Mouse (Mus musculus) gastrocnemius, postnatal 10 days (tissue): ENCODE measurements around the gene Thsd7b. TPM values are rescaled to one million over a fixed set of nuclear protein-coding genes. Genes with fewer than 3 reads are reported as not detected.
"Not testable (repeated sequence)": the region's sequence is repeated elsewhere in the genome, so short reads cannot be mapped to it uniquely, and the experiment has no call there.

Experiments
- DNase-seq: peaks from one replicate; pipeline ENCODE4 v3.0.0; 2021; ENCODE audit warnings: mixed read lengths
- total RNA-seq, 2 experiments: library from RNA; stranded (reverse); gene quantifications; 2 replicates each; pipeline ENCODE4 v1.2.3; 2021

Thsd7b gene
- total RNA-seq, 2 experiments from 2014 or later: 1.4 to 2.2 TPM

DNA sequence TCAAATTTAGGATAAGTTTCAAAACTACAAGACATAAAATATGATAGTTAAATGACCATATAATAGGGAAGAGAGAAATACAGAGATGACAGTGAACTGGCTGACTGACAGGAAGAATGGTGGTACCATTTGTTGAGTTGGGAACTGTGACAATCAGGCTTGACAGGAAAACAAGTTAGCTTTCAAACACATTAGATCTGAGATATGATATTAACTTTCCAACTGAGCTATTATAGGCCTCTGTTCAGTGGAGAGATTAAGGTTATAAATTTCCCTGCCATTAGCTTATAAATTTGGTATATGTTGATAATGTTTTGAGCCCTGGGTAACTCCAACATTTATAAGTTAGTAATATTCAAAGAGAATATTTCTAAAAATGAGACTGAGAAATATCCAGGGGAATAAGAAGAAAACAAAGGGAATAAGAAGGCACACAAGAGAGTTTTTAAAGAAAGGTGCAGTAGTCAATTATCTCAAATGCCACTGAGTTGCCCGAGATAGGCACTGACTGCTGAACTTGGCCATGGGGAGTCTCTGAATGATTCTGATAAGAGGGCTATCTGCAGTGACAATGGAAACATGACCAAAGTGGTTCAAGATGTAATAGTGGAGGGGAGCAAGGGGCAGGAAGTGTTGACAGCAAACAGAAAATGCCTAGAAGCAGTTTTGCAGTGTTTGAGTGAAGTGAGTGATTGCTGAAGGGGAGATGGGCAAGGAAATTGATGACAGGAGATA, 839.6 kb downstream of the Thsd7b start:
- DNase-seq: no peak

DNA sequence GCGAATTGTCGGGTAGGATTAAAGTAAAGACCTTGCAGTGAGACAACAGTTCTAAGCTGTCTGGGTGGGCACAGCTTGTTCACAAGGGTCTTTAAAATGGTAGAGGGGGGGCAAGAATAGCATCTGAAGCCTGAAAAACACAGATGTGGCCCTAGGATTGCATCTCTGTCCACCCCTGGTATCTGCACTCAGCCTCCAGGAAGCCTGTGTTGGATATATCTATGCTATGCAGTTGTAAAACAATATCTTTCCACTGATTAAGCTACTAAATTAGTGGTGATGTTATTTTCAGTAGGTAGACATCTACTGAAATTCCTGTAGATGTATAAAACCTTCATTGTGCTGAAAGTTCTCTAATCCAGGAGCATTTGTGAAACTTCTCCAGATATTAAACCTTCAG, 840.4 kb downstream of the Thsd7b start:
- no peak for DNase-seq

DNA sequence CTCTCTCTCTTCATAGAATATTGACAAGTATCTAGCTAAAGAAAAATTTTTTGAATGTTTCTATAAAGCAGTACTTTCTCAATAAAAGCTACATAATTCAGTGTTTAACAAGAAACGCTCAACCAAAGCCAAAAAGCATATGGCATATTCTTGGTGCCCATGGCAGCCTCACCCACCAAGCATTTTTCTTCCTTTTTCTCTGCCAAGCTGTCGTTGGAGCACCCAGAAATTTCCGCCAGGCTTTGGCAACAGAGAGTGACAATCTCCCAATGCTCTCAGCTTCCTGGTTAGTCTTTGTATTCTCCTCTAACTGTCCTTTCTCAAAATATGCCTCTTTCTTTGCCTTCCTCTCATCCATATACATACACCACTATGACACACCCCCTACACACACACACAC, 857.8 kb downstream of the Thsd7b start:
- DNase-seq: no peak

DNA sequence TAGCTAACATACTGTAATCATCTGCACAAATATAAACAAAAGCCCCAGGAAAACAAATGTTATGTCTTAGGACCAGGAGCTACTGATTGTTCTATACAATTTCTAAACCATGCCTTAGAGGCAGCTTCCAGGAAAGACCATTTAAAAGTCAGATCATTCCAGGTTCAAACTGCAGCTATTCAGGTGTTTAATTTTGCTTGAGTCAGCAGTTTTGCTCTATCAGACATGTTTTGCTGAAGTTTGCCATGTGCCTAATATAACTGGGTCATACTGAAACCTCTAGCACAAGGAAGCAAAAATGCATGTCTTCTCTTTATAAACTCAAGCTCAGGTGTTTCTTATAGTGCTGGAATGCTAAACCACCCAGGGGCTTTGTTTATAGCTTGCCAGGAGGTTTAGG, 893.1 kb downstream of the Thsd7b start:
- no peak for DNase-seq

DNA sequence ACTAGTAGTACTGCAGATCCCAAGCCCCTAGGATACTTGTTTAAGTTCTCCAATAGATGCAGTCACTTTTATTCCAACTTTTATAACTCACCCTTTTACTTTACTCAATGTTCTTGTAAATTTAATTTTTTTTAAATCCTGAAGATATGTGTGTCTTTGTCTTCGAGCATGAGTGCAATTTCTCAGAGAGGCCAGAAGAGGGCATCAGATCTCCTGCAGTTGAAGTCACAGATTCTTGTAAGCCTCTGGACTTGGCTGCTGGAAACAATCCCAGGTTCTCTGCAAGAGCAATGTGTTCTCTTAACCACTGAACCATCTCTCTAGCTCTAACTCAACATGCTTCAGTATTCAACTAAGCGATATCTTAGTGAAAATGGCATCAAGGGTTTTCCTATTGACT, 894.2 kb downstream of the Thsd7b start:
- no peak for DNase-seq

DNA sequence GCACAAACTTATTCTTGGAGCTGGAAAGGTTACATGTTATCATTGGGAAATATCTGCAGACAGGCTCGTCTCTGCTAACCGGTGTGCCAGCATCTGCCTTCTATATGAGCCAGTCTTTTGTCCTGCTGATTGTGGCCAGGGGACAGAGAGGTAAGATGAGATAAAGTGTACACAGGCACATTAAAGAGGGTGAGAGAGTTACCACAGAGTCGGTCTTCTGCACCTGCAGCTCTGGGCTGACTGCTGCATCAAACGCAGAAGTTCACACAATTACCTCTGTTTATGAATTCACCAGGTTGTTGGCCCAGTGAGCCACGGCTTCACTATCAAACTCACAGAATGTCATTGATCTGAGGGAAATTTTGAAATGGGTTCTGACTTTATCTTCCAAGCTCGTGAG, 896.8 kb downstream of the Thsd7b start:
- no peak for DNase-seq

DNA sequence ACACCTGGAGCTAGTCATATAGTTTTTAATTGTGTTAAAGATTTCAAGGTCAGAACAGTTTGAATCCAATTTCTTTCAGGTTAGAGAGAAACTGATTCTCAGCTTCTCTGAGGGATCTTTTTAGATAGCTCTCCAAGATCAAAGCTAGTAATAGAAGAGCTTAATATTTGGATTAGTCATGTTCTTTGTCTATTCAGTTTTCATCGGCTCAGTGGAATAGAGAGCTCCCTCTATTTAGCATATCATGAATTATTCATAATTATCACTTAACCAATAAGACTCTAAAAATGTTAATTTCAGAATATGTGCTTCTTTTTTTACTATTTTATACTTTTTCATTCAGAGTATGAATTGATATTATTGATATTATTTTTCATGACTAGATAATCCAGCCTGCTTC, 897.2 kb downstream of the Thsd7b start:
- no peak for DNase-seq

DNA sequence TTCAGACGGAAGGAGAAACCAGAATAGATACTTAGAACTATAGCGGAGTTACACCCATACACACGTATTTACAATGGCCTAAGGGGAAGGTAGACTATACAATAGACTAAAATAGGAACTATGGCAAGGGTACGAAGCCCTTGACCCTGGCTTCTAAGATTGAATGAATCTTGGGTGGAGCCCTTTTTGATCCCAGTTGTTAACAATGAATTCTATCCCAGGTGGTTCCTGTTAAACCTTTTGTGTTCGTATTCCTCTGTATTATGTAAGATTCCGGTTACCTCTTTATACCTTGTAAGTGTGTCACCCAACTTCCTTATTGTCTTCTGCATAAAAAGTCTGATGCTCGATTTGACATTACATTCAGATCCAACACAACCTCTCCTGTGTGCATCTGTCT, 913.7 kb downstream of the Thsd7b start:
- DNase-seq: not testable (repeated sequence)

DNA sequence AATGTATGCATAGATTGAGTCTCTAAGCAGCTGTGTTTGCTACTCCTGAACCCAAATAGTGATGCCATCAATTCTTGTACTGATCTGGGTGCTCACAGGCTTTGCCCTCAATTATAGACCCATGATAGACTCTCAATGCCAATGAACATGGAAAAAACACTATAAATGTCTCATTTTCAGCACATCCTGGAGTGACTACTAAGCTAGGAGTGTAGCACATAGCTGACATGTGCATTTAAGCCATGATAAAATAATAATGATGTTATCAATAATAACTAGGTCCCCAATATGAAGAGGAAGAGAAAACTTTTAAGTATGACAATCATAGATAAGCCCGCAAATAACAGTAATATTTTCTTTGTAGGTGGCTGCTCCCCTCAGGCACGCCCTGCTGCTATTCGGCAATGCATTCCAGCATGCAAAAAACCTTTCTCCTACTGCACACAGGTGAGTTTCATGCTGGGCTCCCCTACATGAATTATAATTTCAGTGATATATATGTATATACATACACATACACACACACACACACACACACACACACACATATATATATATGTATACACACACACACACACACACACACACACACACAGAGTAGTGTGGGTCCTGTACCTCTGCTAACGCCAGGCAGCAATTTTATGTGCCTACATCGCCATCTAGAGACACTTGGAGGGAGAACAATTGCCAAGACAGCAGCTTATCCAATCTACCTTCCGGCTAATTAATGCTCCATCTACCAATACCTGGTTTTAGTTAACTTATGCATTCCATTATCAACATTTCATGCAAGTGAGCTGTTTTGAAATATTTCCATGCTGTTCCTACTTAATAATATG, 919.3 kb downstream of the Thsd7b start:
- DNase-seq: no peak

DNA sequence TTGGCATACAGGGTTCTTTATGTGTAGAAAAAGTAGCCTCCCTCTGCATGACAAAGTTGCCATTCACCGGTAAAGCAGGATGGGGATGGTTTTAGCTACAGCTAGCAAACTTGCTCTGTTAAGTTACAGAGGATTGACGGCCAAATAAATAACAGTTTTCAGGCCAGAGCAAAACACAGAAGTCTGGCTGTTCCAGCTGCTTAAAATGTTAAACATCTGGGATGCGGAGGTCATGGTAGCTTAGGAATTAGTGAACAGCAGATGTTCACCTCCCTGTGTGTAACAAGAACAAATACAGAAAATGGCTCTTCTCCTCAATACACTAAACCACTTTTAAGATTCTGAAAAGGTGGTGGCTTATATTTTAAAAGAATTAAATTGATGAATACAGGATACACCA, 944.3 kb downstream of the Thsd7b start:
- no peak for DNase-seq

DNA sequence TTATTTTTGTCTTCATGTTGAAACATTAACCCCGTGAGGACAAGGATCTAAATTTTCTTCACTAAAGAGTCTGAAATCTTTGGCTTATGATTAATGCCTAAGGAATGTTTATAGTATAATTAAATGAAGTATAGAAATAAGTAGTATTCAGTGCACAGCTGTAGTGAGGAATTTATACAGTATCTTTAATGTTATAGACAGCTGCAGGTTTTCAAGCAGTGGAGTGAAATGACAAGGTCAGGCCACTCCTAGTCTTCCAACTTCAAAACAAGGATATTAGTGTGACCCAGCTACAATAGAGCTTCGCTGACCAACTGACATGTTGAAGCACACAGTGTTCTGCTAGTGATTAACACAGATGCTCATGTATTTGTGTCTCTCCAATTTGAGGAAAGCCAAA, 949.8 kb downstream of the Thsd7b start:
- DNase-seq: no peak

DNA sequence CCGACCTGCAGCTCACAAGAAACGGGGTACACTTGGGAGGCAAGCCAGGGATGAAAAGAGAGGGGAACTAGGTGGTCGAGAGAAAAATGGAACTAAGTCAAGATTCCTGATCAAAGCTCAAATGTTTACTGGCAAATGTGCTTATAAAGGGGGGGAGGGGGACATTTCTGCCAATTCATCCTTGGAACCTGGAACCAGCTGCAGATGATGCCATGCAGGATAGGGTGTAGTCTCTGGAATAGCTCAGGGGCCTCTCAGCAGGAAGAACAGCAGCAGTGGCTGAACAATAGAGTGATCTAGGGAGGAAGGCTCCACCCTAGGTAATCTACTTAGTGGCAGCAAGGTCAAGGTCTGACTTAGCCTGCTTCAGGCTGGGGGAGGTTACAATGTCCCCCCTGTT, 972.5 kb downstream of the Thsd7b start:
- no peak for DNase-seq

DNA sequence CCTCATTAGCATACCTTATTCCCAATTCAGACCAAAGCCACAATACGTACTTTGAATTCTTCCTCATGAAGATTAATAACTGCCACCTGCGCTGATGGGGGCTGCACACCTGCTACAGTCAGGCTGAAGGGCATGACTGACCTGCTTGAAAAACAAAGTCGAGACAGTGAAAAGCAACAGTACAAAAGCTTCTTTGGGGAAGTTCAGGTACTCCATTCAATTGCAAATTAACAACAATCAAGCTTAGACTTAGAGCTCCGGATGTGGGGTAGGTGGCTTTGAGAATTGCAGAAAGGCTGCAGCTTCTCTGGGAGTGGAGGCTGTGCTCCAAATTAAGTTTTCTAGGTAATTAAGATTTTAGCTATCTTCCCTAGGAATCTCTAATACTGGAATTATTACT, 973.2 kb downstream of the Thsd7b start:
- not testable (repeated sequence) for DNase-seq

DNA sequence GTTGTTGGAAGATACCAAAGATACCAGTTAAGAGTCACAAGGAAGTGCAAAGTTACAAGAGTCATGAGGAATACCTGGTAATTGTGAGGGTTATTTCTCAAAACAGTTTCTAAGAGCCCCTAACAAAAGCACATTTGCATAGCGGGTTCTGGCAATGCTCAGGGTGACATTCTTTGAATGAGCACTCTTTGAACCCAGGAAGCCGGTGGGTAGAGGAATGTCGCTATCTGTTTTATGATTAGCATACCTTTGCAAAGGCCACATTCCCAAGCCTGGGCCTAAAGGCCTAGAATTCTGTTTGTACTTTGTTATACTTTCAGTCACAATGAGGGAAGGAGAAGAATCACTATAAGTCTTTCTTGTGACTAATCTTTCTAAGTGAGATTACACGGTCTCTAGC, 973.8 kb downstream of the Thsd7b start:
- not testable (repeated sequence) for DNase-seq

DNA sequence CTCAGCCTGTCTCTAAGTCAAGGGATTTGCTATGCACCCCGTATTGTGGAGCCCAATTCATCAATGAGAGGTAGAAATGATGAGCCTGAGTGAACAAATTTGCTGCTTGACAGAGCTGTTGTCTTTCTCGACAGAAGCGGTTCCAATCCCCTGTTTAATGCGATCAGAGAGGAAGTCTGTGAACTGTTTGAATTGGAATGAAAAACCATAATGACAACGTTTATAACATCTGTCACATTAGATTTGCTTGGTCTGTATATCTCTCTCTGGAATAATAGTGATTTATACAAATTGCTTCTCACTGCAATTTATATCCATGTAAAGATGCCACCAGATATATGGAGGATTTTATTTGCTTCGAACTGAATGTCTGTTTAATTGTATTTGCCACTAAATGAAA, 988.9 kb downstream of the Thsd7b start:
- DNase-seq: no peak
